Mouse (Mus musculus) mesoderm, embryonic 11.5 days (tissue): ENCODE data around the gene Zfp428.
A peak's percentile ranks its signal among the peaks of the same experiment; 100 is the strongest.
"Not testable (repeated sequence)": the region's sequence is repeated elsewhere in the genome, so short reads cannot be mapped to it uniquely, and the experiment has no call there.

Experiments used
- DNase-seq: peaks from one replicate; pipeline ENCODE4 v3.0.0-alpha.2; 2012; ENCODE audit warnings: low read depth, low spot score

Gene Zfp428

DNA sequence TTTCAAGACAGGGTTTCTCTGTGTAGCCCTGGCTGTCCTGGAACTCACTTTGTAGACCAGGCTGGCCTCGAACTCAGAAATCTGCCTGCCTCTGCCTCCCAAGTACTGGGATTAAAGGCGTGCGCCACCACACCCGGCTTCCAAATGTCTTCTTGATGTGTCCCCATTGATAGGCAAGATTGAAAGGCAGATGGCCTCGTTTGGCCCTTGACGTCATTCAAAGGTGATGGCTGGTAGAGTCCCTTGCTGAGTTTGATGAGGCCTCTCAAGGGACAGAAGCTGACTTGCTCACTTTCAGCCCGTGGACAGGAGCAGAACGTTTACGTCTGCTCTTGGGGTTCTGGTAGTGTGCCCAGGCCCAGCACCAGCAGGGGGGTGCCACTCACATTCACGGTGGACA, 13.2 kb downstream of the Zfp428 start:
- not testable (repeated sequence) for DNase-seq

DNA sequence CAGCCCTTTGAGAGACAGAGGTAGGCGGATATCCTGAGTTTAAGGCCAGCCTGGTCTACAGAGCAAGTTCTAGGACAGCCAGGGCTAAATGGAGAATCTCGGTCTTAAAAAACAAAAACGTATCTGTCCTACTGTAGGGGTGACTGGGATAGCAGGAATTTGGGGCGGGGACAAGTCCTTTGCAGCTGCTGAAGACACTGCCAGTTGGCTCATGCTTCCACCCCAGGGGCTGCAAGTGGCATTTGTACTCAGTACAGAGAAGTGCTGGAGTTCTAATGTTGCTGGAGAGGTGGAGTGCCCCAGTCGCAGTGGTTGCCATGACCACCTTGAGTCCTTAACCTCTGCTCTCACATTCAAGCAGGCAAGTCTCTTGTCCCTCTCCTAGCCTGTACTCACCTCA, 16.0 kb downstream of the Zfp428 start:
- no peak for DNase-seq

DNA sequence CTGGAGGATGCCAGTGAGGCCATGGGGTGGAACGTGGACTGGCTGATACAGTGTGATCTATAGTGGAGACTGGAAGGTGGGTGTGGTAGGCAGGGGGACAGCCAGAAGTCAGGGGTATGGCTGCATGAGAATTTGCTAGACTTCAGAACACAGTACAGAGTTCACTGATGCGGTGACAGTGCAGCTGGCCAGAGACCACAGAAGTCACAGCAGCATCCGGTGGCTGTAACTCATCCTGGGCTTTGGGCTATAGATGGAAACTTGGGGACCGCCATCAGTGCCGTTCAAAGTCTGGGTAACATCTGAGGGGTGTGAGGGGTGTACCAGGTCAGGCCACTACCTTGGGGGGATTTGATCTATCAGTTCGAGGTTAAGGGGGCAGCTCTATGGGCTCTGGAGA, 16.9 kb downstream of the Zfp428 start:
- no peak for DNase-seq

DNA sequence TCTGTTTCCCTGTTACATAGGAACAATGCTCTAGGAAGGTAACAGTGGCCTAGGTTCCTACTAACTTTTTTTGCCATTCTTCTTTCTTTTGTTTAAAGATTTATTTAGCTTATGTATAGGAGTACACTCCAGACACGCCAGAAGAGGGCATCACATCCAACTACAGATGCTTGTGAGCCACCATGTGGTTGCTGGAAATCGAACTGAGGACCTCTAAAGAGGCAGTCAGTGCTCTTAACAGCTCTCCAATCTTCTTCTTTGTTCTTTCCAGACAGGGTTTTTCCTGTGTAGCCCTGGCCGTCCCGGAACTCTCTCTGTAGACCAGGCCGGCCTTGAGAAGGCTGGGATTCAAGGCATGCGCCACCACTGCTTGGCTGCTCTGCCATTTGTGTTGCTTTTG, 18.2 kb downstream of the Zfp428 start:
- DNase-seq = no peak

DNA sequence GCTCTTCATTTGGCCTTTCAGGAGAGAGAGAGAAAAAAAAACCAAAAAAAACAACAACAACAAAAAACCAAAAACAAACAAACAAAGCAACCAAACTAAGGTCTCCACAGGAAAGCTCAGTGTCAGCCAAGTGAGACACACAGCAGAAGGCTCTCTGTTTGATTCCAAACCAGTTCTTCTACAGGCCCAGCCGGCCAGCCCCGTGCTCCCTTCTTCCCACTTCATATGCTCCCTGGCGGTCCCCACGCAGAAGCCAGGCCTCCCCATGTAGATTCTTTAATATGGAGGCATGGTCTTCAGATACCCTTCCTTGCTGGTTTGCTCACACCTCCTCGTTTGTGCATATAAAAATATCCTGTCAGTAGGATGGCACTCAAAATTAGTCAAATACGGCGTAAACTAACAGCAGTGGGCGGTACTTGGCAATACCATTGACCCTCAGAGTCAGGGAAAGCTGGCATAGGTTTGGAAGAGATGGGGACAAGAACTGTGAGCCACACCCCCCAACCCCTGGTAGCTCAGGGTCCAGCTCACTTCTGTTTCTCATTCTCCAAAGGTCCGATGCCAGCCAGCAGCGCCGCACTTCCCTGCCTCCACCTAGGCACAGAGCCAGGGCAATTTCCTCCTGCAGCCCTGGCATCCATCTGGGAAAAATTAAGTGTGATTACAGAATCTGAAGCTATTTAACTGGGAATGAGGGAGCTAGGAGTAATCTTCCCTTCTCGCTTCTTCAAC, 19.0 kb downstream of the Zfp428 start:
- no peak for DNase-seq

DNA sequence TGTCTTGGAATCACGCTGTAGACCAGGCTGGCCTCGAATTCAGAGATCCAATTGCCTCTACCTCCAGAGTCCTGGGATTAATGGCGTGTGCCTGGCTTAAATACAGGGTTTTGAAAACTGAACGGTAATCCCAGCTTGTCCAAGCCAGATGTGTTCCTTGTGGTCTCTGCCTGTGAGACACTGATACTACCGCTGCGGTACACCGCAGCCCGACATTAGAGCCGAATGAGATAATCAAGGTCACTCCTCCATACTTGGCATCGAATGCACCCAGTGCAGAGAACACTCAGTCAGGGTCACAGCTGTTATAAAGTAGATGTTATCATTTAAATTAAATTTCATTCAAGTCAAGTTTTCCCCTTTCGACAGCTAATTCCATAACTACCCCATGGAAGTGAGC, 22.1 kb downstream of the Zfp428 start:
- no peak for DNase-seq

DNA sequence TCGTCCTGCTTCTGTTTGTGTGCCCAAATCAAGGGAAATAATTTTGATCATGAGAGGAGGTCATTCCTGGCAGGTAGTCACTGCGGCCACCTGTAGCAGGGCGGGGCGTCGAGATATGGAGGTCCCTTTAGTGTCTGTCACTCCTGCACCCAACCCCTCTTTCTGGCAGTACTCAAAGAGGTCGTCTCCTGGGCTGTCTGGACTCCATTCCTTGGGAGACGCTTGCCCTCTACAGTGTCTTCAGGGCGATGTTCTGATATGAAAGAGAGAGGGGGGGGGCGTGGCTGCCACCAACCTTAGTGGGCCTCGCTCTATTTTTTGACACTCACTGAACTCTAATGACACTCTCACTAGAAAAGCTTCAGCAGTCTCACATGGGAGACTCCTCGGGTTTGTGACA, 22.8 kb downstream of the Zfp428 start:
- DNase-seq = no peak

DNA sequence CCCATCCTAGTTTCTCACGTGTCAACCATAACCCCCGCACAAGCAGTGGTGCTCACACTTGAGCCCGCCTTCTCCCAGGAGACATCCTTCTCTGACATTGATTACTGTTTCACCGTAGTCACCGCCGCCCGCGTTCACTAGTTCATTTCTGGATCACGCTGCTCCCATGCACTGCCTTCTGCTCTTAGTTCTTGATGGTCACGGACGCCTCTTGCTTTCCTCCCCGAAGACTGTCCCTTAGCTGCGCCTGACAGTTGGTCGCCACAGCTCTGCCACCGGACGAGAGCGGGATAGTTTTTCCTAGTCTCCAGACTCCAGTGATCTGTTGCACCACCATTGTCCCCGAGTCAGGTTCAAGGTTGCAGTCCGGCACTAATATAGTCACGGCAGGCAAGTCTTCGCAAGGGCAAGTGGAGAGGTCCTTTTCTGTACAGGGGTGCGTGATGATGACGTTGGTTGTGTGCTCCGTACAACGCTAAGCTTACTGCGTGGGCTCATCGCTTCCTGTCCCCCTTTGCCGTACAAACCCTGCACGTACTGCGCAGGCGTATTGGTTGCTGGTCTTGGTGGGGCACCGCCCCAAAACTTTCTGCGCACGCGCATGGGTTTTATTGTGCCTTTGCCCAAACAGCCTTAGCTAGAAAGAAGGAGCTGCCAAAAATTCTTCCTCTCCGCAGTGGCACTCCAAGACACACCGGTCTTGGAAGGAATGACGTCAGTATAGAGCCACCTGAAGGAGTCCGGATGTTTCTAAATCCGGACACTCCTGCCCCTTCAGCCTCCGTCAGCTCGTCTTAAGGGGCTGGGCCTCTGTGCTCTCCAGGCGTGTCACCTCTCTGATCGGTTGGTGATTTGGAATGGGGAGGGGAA, 23.5 kb downstream of the Zfp428 start, which contains the start of gene Irgq:
Gene Irgq, plus strand, starts transcription at position 628 of the 870 bp plus-strand sequence.
- DNase-seq = peak; percentile 99

DNA sequence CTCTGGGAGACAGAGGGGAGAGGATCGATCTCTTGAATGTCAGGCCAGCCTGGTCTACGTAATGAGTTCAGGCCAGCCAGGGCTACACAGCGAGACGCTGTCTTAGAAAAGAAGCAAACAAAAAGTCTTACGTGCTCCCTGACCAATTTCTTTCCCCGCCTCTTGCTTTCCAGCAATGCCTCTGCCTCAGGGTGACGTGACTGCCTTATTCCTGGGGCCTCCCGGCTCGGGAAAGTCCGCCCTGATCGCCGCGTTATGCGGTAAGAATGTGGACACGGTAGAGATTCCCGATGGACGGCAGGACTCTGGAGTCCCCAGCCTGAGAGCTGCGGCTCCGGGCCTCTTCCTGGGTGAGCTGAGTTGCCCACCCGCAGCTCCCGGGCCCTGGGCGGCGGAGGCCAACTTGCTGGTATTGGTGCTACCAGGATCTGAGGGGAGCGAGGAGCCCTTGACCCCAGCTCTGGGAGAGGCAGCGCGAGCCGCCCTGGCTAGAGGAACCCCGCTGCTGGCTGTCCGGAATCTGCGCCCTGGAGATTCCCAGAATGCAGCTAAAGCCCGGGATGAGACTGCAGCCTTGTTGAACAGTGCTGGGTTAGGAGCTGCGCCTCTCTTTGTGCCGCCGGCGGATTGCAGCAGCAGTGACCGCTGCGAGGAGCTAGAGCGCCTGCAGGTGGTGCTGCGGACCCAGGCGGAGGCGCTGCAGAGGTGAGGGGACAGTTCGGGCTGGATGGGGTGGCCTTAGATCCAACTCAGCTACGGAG, 24.6 kb downstream of the Zfp428 start:
- DNase-seq = peak; percentile 79

DNA sequence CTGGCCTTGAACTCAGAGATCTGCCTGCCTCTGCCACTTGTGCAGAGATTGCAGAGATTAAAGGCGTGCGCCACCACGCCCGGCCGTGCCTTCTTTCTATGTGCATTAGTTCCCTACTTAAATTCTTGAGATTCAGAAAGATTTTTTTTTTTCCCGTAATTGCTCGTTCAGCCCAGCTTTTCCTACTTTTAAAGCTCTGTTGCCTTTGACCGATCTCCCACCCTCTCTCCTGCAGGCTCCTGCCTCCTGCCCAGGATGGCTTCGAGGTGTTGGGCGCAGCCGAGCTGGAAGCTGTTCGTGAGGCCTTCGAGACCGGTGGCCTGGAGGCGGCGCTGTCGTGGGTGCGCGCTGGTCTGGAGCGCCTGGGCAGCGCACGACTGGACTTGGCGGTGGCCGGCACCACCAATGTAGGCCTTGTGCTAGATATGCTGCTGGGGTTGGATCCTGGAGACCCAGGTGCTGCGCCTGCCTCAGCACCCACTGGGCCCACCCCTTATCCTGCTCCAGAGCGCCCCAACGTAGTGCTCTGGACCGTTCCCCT, 26.3 kb downstream of the Zfp428 start:
- DNase-seq = no peak

DNA sequence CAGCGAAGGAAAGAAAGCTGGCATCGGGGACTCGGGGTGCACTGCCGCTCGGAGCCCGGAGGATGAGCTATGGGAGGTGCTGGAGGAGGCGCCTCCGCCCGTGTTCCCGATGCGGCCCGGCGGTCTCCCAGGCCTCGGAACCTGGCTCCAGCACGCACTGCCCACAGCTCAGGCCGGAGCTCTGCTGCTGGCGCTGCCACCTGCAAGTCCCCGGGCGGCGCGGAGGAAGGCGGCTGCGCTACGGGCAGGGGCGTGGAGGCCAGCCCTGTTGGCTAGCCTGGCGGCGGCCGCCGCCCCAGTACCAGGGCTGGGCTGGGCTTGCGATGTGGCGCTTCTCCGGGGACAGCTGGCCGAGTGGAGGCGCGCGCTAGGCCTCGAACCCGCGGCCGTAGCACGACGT, 27.0 kb downstream of the Zfp428 start:
- DNase-seq = no peak

DNA sequence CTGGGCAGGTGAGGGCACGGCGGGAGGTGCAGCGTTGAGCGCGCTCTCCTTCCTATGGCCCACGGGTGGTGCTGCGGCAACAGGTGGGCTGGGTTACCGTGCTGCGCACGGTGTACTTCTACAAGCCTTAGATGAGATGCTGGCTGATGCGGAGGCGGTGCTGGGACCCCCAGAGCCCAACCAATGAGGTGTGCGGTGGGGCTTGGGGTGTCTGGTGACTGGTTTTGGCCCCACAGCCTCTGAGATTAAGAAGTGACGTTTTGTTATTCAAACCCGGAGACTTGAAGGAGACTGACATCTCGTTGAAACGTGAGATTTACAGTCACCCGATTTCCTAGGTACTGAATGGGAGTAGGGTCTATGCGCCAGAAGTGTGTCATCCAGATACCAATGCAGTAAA, 27.5 kb downstream of the Zfp428 start:
- DNase-seq = no peak

DNA sequence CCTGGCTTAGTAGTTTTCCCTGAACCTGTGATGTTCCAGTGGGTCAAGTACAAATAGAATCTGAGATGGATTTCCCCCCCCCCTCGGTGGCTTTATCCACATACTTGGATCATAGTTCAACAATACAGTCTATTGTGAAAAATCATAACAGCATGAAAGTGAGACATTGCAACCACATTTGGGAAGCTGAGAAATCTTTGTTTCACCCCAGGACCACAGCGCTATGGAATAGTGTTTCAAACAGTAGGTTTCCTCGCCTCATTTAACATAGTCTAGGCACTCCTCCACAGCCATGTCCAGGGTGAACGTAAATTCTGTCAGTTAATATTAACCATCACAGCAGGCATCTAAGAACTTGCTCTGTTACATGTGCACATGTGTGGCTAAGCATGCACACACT, 30.3 kb downstream of the Zfp428 start:
- DNase-seq = no peak

DNA sequence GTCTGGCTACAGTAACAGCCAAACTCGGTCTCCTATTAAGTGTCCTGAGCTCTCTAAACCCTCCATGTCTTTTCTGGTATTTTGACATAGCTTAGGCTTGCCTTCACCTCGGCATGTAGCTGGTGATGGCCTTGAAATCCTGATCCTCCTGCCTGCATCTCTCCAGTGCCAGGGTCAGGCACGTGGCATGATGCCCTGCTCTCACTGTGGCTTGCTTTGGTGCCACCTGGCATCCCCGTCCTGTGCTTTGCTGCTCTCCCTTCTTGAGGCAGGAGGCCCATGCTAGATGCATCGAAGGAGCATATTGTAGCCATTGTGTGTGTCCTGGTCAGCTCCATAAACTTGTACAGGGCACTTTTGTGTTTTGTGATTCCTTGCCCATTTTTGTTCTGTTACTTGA, 30.8 kb downstream of the Zfp428 start:
- no peak for DNase-seq

DNA sequence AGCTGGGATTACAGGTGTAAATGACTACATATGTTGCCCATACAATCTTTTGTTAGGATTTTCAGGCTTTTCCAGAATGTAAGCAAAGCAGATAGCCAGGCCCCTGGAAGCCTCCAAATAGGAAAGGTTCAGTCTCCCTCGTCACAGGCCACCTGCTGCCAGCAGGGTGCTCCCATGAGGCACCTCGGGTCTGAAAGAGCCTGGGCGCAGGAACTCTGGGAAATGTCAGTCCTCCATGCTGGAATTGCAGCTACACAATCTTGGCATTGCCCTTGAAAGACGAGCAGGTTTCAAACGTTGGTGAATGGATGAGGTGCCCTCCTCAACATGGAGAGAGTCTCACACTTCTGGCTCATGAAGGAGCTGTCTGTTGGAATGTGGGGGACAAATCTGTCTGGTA, 31.3 kb downstream of the Zfp428 start:
- no peak for DNase-seq

DNA sequence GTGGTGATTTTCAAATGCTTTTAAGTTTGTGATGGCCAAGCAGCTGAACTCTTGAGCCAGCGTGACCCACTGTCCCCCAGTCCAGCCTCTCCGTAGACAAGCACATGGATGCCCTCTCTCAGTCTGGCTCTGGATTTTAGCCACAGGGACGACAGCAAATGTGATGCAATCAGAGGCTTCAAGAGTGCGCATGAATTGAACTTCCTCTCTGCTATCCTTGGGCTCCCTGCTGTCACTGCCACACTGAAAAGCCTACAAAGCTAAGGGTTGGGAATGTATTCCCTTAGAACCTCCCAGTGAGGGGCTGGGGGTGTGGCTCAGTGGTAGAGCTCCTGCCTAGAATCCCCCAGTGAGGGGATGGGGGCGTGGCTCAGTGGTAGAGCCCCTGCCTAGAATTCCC, 31.9 kb downstream of the Zfp428 start:
- DNase-seq = no peak

DNA sequence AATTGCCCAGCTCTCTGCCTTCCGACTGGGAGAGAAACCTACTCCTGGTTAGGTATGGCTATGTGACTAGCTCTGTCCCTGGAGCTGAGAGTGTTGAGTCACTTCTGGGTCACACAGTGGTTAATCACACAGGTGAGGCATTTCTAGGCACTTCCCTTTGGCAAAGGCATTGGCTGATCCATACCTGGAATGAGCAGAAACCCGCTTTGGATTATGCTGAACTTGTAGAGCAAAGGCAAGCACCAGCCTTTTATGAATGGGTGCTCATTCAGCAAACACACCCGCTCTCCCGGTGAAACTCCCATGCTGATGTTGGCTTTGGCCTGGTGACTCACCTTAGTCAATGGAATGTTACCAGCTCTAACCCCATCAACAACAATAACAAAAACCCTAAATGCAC, 32.9 kb downstream of the Zfp428 start:
- no peak for DNase-seq

DNA sequence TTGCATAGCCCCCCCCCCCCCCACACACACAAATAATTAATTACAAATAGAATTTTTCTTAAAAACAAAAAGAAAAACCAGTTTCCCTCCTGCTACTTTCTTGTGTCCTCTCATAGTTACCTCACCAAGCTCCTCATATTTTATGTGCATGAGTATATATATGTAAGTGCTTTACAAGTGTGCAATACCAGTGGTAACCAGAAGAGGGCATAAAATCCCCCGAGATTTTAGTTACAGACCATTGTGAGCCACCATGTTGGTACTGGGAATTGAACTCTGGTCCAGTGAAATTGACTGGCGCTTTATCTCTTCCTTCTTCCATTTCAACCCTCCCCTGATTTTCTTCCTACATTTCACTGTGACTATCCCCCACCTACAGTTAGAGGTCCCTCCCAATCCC, 37.7 kb downstream of the Zfp428 start:
- no peak for DNase-seq

DNA sequence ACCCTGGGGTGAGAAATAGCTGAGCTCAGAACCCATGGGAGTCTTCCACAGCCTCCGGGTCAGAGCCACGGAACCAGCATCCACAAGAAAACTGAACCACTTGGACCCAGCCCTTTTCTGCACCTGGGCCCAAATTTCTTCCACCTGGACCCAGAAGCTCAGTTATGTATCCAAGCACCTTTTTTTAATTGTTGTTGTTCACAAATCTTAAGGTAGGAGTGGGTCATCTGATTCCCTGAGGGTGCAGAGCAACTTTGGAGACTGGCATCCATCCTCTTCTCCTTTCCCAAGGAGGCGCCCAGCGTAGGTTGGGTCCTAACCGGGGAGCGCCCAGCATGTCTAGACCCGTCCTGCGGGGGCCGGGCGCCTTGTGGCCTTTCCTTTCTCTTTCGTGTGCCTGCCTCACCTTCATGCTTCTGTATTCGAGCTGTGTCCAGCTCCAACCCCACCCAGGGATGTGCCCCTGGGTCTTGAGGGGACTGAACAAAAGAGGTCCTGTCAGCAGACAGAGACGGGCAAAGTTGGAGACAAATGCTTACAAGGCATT, 39.3 kb downstream of the Zfp428 start, which contains the start of the genes Pinlyp and Xrcc1:
Gene Pinlyp, minus strand, starts transcription at position 51 of the 547 bp plus-strand sequence.
Gene Xrcc1, plus strand, starts transcription at position 222 of the 547 bp plus-strand sequence.
- no peak for DNase-seq

DNA sequence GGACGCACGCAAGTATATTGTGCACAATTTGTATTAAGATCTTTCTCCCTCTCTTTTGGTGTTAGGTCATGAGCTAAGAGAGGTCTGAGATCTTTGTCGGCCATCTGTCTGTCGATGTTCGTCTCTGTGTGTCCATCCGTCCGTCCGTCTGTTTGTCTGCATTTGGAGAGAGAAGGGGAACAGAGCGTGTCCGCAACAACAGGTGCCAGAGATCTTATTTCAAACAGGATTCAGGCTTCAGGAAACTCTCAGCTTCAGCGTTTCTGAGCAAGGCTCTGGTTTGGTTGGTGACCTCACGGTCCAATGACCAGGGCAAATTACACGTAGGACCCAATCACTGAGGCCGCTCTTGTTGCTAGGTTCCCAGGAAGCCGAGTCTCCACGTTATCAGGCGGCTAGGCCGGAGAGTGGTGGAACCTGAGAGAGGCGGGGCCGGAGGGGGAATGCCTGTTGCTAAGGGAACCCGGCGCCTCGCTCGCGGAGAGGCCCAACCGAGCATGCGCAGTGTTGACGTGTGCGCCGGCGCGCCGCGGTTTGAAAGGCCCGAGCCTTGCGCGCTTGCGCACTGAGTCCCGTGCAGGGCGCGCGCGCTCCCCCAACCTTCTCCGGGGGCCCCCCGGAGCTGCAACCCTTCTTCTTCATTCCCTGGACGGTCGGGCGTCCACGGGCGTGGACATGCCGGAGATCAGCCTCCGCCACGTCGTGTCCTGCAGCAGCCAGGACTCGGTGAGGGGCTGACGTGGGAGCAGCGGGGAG, 40.0 kb downstream of the Zfp428 start:
- DNase-seq = peak; percentile 99

DNA sequence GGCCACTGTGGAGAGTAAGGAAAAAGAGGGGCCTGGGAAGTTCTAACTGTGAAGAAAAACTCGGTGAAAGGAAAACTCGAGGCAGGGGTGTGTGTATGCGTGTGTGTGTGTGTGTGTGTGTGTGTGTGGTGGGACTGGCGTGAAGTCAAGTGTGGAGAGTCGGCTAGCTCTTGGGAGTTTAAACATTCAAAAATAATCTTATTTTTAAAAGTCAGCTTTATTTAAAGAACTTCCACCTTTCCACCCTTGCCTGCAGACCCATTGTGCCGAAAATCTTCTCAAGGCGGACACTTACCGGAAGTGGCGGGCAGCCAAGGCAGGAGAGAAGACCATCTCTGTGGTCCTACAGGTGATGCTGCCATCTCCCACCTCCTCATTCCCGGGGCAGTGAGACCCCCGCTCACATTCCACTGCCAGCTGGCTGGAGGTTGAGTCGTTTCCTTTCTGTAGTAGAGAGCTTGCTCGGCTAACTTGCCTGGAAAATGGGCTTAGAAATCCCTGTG, 40.8 kb downstream of the Zfp428 start:
- no peak for DNase-seq
